Mouse (Mus musculus) CD4-positive, CD25-positive, alpha-beta regulatory T cell, adult 4 months (primary cell): ENCODE measurements around the gene Ccnb1. TPM values are rescaled to one million over a fixed set of nuclear protein-coding genes. Genes with fewer than 3 reads are reported as not detected.
A peak's percentile ranks its signal among the peaks of the same experiment; 100 is the strongest.
"Not testable (repeated sequence)": the region's sequence is repeated elsewhere in the genome, so short reads cannot be mapped to it uniquely, and the experiment has no call there.

Experiments
- ATAC-seq: one replicate; pipeline ENCODE4 v1.8.0; 2017
- polyA plus RNA-seq, 2 experiments: library from polyadenylated mRNA; unstranded; fragments of 100-300 nt; shearing (Covaris generic); gene quantifications; one replicate each; pipeline ENCODE4 v1.2.1; 2017

The Ccnb1 gene
- polyA plus RNA-seq, 2 experiments from 2014 or later: 9.1 to 22.6 TPM

- no peak for ATAC-seq
Observed at GRCm38 (mm10) chr13:100774704-100775103, 11.7 kb downstream of the Ccnb1 start.

- ATAC-seq: no peak
Observed at GRCm38 (mm10) chr13:100755329-100755728, 31.0 kb downstream of the Ccnb1 start.

GRCm38 (mm10) chr13:100754186-100754585 lies 32.2 kb downstream of the Ccnb1 start:
- ATAC-seq: no peak

GRCm38 (mm10) chr13:100753011-100753410 lies 33.4 kb downstream of the Ccnb1 start:
- ATAC-seq: no peak

GRCm38 (mm10) chr13:100752529-100752928 lies 33.8 kb downstream of the Ccnb1 start:
- ATAC-seq: no peak

- ATAC-seq: no peak
Observed at GRCm38 (mm10) chr13:100751402-100751801, 35.0 kb downstream of the Ccnb1 start.

- ATAC-seq: no peak
Observed at GRCm38 (mm10) chr13:100750799-100751198, 35.6 kb downstream of the Ccnb1 start.

GRCm38 (mm10) chr13:100748638-100749037 lies 37.7 kb downstream of the Ccnb1 start:
- no peak for ATAC-seq

- ATAC-seq: no peak
Observed at GRCm38 (mm10) chr13:100746090-100746489, 40.3 kb downstream of the Ccnb1 start.

GRCm38 (mm10) chr13:100744036-100744744 lies 42.2 kb downstream of the Ccnb1 start, which contains the start of gene Mrps36:
Gene Mrps36, minus strand, starts transcription at chr13:100744659.
- peak; percentile 96 for ATAC-seq

GRCm38 (mm10) chr13:100743346-100744035 lies 42.9 kb downstream of the Ccnb1 start:
- ATAC-seq: peak; percentile 14

- no peak for ATAC-seq
Observed at GRCm38 (mm10) chr13:100742831-100743230, 43.5 kb downstream of the Ccnb1 start.

- ATAC-seq: no peak
Observed at GRCm38 (mm10) chr13:100732756-100733155, 53.6 kb downstream of the Ccnb1 start.

GRCm38 (mm10) chr13:100731462-100732046 lies 54.8 kb downstream of the Ccnb1 start:
- not testable (repeated sequence) for ATAC-seq

GRCm38 (mm10) chr13:100730861-100731176 lies 55.6 kb downstream of the Ccnb1 start, which contains the start of gene Cdk7:
Gene Cdk7, minus strand, starts transcription at chr13:100730939.
- ATAC-seq: peak; percentile 97

- no peak for ATAC-seq
Observed at GRCm38 (mm10) chr13:100730153-100730860, 56.1 kb downstream of the Ccnb1 start.

Other genes with a start within 250 kb of the Ccnb1 start
- under 1 TPM; 0.69 to 0.82 TPM for gene Ocln, start 233.9 kb downstream of the Ccnb1 start, polyA plus RNA-seq
- 1 to 10 TPM; 4.5 to 8.1 TPM for gene Marveld2, start 169.6 kb downstream of the Ccnb1 start, polyA plus RNA-seq
- 100 to 1,000 TPM; 107 to 115 TPM for gene Ak6, start 135.6 kb downstream of the Ccnb1 start, polyA plus RNA-seq
- 10 to 100 TPM; 23.8 to 25.8 TPM for gene Rad17, start 135.5 kb downstream of the Ccnb1 start, polyA plus RNA-seq
- 10 to 100 TPM; 15.8 to 22.5 TPM for gene Taf9, start 135.0 kb downstream of the Ccnb1 start, polyA plus RNA-seq
- gene Ccdc125, start 116.9 kb downstream of the Ccnb1 start, polyA plus RNA-seq: 10 to 100 TPM; 24.4 to 25.0 TPM
- gene Cdk7, start 55.6 kb downstream of the Ccnb1 start, polyA plus RNA-seq: 10 to 100 TPM; 82.6 to 87.1 TPM
- 100 to 1,000 TPM in 1 of 2 experiments, 10 to 100 TPM in 1; 85.2 to 108 TPM for gene Mrps36, start 41.9 kb downstream of the Ccnb1 start, polyA plus RNA-seq
- gene Cenph, start 10.7 kb downstream of the Ccnb1 start, polyA plus RNA-seq: 1 to 10 TPM; 2.8 to 4.6 TPM
- 10 to 100 TPM; 11.8 to 17.7 TPM for gene Slc30a5, start 46.9 kb upstream of the Ccnb1 start, polyA plus RNA-seq